Mouse (Mus musculus) hindlimb bud, embryonic 11.5 days (tissue): Measurements from ENCODE around the gene Blm.

Source experiments
- DNase-seq: peaks from one replicate; pipeline ENCODE4 v3.0.0-alpha.2; 2012; ENCODE audit warnings: low read depth, low spot score; ENCODE audit errors: extremely low spot score

The Blm gene

DNA sequence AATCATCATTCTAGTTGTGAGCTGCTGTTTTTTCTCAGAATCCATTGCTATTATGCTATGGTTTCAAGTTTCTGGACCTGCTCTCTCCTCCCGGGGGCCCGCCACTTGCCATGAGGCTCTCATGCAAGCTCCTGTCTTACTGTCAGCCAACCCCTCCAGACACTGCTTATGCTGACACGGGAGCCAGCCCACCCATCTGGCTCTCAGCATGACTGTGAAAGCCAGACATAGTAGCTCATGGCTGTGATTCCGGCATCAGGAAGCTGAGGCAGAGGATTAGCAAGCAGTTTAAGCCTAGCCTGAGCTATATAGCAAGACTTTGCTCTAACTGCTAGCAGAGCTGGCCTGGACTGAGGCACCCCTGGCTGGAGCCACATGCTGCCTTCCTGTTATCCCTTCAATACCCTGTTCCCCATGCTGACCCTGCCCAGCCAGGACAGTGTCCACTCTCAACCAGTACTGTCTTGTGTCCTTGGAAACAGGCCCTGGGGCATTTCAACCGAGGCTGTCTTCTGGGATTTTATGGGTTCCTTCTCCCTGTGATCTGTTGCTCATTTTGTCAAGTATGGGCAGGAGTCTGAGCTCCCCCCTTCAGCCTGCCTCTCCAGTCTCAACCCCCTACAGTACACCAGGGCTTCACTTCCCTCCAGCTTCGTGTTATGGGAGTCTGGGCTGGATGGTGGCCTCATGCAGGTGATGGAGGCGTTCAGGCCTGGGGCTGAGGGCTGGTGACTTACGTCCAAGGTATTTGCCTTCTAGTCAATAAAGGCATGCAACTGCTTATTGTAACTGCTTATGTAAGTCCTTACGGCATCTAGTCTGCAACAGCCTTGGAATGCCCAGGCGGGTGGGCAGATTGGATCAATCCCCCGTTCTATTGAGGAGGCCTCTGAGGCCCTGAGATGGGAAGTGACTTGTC is 92.7 kb downstream of the Blm start:
- DNase-seq: no peak

GRCm38 (mm10) chr7:80440685-80441084 is 94.2 kb downstream of the Blm start:
- no peak for DNase-seq

- no peak for DNase-seq
Measured at GRCm38 (mm10) chr7:80439789-80440488, 95.0 kb downstream of the Blm start.

GRCm38 (mm10) chr7:80439032-80439760 is 95.7 kb downstream of the Blm start:
- no peak for DNase-seq

GRCm38 (mm10) chr7:80436571-80436970 is 98.3 kb downstream of the Blm start:
- DNase-seq: no peak

GRCm38 (mm10) chr7:80435594-80435993 is 99.3 kb downstream of the Blm start:
- DNase-seq: no peak

DNA sequence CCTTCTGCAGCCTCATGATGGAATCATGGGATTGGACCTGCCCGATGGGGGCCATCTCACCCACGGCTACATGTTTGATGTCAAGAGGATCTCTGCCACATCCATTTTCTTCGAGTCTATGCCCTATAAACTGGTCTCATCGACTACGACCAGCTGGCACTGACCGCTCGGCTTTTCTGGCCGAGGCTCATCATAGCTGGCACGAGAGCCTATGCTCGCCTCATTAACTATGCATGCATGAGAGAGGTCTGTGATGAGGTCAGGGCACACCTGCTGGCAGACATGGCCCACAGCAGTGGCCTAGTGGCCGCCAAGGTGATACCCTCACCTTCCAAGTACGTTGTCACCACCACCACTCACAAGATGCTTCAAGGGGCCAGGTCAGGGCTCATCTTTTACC is 105.3 kb downstream of the Blm start:
- DNase-seq: no peak

DNA sequence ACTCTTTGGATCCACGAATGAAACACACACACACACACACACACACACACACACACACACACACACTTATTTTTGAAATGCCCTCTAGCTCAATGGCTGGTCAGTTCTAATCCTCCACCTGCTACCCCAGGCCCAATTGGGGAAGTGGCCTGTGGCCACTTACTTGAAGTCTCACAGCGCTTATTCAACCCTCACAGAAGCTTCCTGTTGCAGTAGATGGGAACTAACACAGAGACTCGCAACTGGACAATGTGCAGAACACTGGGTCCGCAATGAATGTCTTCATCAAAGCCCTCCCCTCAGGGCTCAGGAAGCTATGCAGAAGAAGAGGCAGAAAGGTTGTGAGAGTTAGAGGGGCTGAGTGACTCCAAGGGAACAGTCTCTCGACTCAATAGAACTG is 107.2 kb downstream of the Blm start:
- no peak for DNase-seq

DNA sequence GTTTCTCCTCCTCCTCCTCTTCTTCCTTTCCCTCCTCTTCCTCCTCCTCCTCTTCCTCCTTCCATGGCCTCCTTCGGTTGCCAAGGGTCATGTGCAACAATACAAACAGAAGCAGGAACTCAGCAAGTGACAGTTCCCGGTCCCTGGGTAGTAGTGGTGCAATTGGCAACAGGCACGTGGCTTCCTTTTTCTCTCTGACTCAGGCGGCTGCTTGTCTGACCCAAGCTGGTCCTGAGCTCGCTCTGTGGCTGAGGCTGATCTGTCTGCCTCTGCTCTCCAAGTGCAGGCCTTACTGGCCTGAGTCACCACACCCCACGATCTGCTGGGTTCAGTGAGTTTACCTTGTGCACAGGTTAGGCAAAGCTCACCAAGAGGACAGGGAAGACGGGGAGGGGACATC is 108.6 kb downstream of the Blm start:
- DNase-seq: no peak

DNA sequence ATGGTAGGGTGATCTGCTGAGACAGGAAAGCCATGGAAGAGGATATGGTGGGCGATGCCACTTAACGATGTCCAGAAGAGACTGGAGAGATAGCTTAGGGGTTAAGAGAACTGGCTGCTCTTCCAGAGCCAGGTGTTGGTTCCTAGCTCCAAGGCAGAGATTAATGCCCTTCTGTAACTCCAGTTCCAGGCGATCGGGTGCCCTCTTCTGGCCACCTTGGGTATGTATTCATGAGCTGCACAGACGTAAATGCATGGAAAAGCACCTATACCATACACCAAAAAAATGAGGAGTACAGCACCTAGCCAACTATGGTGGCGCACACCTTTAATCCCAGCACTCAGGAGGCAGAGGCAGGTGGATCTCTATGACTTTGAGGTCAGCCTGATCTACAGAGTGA is 110.2 kb downstream of the Blm start:
- no peak for DNase-seq

GRCm38 (mm10) chr7:80422759-80423480 is 112.0 kb downstream of the Blm start:
- no peak for DNase-seq

DNA sequence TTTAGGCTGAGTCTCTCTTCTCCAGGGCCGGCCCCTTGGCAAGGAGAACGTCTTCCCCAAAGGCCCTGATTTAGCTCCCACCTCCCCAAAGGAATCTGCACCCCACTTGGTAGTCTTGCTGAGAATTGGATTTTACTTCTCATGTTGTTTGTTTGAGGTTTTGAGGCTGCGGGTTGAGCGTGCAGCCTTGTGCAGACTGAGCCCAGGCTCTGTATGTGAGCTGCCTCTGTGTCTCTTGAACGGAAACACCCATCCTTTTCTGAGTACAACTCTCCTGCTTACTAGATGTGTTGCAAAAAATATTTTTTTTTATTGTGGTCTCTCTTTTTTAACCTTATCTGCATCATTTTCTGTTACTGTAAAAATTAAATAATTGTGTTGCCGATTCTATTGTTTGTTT is 113.3 kb downstream of the Blm start:
- DNase-seq: no peak

DNA sequence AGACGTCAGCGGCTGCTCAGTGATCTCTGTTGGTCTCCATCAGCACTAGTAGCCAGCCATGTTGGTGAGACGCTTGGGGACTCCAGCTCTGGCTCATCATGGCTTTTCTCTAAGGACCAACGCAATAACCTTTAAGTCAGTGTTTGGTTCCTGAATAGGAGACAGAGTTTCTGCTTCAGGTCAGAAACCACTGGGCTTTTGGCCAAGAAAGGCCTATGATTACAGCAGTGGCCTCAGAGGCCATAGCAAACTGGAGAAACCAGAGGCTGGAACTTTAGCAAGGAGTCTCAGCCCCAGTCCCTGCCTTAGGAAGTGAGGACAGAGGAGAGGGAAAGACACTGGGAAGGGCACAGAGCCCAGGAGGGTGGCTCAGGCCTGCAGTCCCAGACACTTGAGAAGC is 114.3 kb downstream of the Blm start:
- DNase-seq: no peak

DNA sequence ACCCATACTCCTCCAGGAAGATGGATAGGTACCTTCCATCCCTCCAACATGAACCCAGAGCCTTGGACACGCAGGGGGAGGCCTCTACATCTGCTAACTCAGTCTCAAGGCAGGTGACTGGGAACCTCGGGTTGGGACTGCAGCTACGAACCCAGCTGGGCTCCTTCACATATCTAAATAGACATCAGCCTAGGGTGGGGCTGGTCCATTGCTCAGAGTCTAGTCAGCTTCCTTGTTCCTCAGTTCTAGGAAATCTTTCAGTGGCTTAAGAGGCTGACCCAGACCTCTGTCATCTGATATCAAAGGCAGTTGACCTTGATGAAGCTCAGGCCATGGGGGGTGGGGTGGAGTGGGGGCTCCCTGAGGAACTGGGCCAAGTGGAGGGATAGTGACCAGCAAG is 115.6 kb downstream of the Blm start:
- no peak for DNase-seq

DNA sequence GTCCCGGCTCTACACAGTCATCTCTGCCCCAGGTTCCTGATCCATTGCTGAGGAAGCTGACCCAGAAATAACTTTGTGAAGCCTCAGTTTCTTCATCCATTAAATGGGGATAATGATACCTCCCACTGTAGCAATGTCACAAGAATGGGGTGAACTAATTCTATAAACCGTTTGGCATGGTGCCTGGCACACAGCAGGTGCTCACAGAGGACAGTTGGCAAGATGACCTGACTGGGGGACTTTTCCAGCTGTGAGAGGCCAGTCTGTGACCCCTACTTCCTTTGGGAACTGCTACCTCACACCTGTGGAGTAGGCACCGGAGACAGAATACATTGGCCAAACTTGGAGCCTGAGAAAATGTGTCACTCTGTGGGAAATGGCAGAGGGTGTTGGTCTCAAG is 116.9 kb downstream of the Blm start:
- DNase-seq: no peak

GRCm38 (mm10) chr7:80417601-80418000 is 117.3 kb downstream of the Blm start:
- DNase-seq: no peak

- no peak for DNase-seq
Measured at GRCm38 (mm10) chr7:80416969-80417368, 118.0 kb downstream of the Blm start.

- no peak for DNase-seq
Measured at GRCm38 (mm10) chr7:80414303-80414855, 120.5 kb downstream of the Blm start.

DNA sequence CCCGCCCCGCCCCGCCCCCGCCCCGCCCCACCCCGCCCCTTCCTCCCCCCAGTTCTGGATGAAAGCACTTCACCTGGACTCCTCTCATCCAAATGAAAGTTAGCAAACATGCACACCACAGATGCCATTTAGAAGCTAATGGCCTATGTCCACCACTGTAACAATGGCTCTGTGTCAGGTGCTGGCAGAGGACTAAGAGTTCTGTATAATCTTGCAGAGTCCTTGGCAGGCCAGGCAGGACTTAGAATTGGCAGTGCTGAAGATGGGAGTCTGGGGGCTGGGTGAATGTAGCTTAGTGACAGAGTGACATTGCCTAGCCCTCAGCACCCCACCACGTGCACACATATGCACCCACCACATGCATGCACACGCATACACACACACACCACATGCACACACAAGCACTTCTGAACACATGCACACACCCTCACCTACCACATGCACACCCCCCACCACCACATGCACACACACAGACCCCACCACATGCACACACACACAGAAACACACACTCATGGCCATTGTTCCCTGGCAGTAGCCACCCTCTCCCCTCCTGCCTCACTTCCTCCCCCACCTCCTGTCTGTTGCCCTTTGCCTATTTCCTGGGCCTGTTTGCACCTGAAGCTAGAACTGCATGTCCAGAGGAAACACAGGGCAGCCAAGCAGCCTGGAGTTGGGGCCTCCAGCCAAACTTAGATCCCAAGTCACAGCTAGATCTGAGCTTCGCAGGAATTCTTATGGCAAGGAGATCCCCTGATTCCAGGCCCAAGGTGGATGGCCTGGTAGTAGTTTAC is 121.2 kb downstream of the Blm start:
- no peak for DNase-seq

GRCm38 (mm10) chr7:80412781-80413180 is 122.1 kb downstream of the Blm start:
- no peak for DNase-seq
